Mouse (Mus musculus) adrenal gland, adult 2 months (tissue): Measurements from ENCODE around the gene Aig1. TPM values are rescaled to one million over a fixed set of nuclear protein-coding genes. Genes with fewer than 3 reads are reported as not detected.

Experiments used
- DNase-seq: peaks from one replicate; pipeline ENCODE4 v3.0.0; 2021
- polyA plus RNA-seq: library from polyadenylated mRNA; depleted of rRNA; stranded (reverse); fragments of >200 nt; gene quantifications from 2 replicates; pipeline ENCODE4 v1.2.3, GENCODE M21; 2012
- total RNA-seq, 2 experiments: library from RNA; stranded (reverse); gene quantifications; 2 replicates each; pipeline ENCODE4 v1.2.3; 2021

The Aig1 gene
- total and polyA plus RNA-seq, 3 experiments: 28.4 to 42.6 (median 37.4) TPM

- DNase-seq: no peak
These were observed 92.8 kb downstream of the Aig1 start for GRCm38 (mm10) chr10:13776014-13776413.

GRCm38 (mm10) chr10:13775411-13775810 is 93.4 kb downstream of the Aig1 start:
- no peak for DNase-seq

GRCm38 (mm10) chr10:13774910-13775309 is 93.9 kb downstream of the Aig1 start:
- no peak for DNase-seq

GRCm38 (mm10) chr10:13770720-13771119 is 98.1 kb downstream of the Aig1 start:
- DNase-seq: no peak

- no peak for DNase-seq
These were observed 99.0 kb downstream of the Aig1 start for GRCm38 (mm10) chr10:13769789-13770188.

GRCm38 (mm10) chr10:13768866-13769265 is 99.9 kb downstream of the Aig1 start:
- DNase-seq: no peak

- DNase-seq: no peak
These were observed 101.7 kb downstream of the Aig1 start for GRCm38 (mm10) chr10:13767076-13767475.

- no peak for DNase-seq
These were observed 105.6 kb downstream of the Aig1 start for GRCm38 (mm10) chr10:13763151-13763550.

GRCm38 (mm10) chr10:13754712-13755111 is 114.1 kb downstream of the Aig1 start:
- DNase-seq: no peak

GRCm38 (mm10) chr10:13753777-13754176 is 115.0 kb downstream of the Aig1 start:
- no peak for DNase-seq

- DNase-seq: peak; percentile 66
These were observed 129.2 kb downstream of the Aig1 start for GRCm38 (mm10) chr10:13739494-13740140.

- DNase-seq: no peak
These were observed 138.6 kb downstream of the Aig1 start for GRCm38 (mm10) chr10:13730039-13730748.

GRCm38 (mm10) chr10:13727676-13728075 is 141.1 kb downstream of the Aig1 start:
- DNase-seq: no peak

GRCm38 (mm10) chr10:13726206-13726605 is 142.6 kb downstream of the Aig1 start:
- DNase-seq: no peak

- no peak for DNase-seq
These were observed 143.5 kb downstream of the Aig1 start for GRCm38 (mm10) chr10:13725276-13725675.

GRCm38 (mm10) chr10:13716132-13716531 is 152.6 kb downstream of the Aig1 start:
- DNase-seq: peak; percentile 19

- DNase-seq: no peak
These were observed 153.2 kb downstream of the Aig1 start for GRCm38 (mm10) chr10:13715584-13715983.

GRCm38 (mm10) chr10:13714920-13715293 is 153.9 kb downstream of the Aig1 start:
- DNase-seq: no peak

GRCm38 (mm10) chr10:13714199-13714919 is 154.4 kb downstream of the Aig1 start:
- DNase-seq: peak; percentile 42

- no peak for DNase-seq
These were observed 155.1 kb downstream of the Aig1 start for GRCm38 (mm10) chr10:13713711-13714110.

GRCm38 (mm10) chr10:13713116-13713515 is 155.7 kb downstream of the Aig1 start:
- no peak for DNase-seq

GRCm38 (mm10) chr10:13711281-13711829 is 157.4 kb downstream of the Aig1 start:
- DNase-seq: no peak

- DNase-seq: no peak
These were observed 163.0 kb downstream of the Aig1 start for GRCm38 (mm10) chr10:13705771-13706170.
